Mouse (Mus musculus): ENCODE results near the gene Mrps6. TPM values are rescaled to one million over a fixed set of nuclear protein-coding genes. Genes with fewer than 3 reads are reported as not detected.

The Mrps6 gene
- total RNA-seq, 2 experiments from 2014 or later, result 10.1 TPM; not detected in 1

DNA sequence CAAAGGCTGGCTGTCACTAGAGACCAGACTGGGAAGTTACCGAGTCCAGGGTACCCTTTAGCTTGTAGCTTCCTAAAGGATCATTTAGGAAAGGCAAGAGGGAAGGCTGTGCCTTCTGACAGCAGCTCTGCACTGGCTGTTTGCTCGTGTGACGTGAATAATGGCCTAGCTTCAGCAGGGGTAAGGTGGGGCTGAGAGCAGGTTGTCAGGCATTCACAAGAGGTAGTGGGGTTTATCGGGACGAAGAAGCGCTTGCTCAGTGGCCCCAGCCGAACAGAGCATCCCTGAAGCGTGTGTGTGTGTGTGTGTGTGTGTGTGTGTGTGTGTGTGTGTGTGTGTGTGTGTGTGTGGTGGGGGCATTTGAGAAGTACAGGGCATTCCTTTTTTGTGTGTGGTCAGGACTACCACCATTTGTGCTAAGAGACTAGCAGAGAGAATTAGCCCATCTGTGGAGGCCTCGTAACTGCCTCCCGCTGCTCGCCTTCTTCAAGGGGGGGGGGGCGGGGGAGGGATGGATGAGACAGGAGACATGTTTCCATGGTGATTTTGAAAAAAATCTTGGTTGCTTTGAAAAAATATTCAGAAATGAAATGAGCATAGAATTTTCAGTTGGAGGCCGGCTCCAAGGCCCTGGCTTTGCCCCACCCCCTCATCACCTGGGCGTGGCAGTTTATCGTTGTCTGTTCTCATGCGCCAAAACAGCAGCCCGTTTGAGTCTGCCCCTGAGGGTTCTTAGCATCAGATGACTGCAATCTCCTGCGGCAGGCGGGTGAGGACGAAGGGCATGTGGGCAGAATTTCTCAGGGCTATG lies 57.7 kb downstream of the Mrps6 start:
- no peak for ATAC-seq (replicated peaks; ENCODE audit: low FRiP score, poor library complexity, severe bottlenecking)

DNA sequence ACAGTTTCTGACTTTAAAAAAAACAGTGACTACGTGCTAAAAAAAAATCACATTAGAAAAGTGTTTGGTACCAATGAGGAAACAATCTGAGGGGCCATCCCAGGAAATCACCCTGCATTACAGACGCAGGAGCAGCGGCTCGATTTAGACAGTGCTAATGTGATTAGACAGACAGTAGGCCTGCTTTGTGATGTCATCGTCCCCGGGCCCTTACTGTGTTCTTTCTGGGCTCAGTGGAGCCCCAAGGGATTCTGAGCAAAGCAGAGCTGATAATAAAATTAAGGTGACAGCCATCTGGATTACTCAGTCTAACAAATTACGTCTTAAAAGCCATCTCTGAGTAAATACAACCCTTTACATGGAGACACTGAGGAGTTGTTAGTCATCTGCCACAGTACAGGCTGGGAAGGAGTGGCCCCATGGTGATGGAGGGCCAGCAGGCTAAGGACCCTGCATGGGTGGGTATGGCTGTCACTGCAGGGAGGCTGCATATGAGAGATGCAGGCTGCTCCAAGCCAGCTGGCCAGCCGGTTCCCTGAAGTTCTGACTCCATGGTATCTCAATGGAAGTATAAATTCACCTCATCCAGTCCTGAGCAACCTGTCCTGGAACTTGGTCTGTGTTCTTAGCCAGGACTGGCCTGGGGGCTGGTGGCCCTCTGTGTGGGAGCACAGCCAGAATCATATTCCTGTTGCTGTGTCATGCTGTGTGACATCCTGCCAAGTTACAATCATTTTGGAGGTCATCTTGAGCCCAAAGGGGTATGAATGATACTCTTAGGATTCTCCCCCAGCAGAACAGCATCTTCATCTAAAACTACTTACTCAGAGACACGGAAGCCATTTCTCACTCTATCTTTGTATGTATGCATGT lies 59.5 kb downstream of the Mrps6 start:
- no peak for ATAC-seq (replicated peaks; ENCODE audit: low FRiP score, poor library complexity, severe bottlenecking)

DNA sequence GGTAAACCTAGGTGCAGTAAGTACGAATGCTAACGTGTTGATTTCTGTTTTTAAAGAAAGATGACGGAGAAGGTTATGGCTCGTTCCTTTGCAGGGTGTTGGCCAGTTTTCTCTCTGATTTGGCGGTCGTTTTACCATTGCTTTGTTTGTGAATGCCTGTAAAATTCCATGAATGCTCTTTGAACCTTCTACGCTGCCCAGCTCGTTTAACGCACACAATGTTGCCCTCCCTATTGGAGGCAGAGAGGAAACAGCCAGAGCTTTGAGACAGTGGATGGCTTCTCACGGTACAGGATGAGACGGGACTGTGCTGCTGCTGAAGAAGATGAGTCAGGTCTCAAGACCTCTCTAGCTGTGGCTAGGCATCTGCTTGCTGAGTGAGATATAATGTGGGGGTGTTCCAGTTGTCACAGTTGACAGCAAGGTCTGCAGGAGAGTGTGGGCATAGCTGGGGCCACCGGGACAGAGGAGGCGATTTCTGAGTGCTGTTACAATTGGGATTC lies 61.0 kb downstream of the Mrps6 start:
- no peak for ATAC-seq (replicated peaks; ENCODE audit: low FRiP score, poor library complexity, severe bottlenecking)

DNA sequence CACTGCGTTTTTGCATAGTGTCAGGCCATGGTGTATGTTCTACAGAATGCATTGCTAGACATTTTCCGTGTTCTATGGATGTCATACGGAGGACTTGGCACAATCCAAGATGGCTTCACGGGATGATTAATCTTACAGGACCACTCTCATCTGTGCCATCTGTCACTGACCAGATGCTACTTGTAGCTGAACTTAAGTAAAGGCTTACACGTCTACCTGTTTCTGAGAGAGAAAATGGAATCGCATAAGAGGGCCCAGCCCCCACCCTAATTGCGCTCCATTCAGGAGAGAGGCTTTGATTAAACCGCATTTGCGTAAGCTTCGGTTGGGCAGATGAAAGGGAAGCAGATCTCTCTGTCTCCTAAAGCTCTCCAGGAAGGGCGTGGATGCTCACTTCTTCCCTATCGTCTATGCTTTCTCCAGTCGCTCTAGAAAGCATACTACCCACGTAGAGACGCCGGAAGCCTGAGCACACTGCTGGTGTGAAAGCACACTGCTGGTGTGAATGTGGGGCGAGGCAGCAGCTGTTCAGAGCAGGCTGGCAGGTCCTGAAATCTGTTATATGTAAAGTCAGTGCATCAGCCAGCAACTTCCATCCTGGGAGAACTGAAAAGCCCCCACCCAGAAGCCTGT lies 62.9 kb downstream of the Mrps6 start:
- no peak for ATAC-seq (replicated peaks; ENCODE audit: low FRiP score, poor library complexity, severe bottlenecking)

DNA sequence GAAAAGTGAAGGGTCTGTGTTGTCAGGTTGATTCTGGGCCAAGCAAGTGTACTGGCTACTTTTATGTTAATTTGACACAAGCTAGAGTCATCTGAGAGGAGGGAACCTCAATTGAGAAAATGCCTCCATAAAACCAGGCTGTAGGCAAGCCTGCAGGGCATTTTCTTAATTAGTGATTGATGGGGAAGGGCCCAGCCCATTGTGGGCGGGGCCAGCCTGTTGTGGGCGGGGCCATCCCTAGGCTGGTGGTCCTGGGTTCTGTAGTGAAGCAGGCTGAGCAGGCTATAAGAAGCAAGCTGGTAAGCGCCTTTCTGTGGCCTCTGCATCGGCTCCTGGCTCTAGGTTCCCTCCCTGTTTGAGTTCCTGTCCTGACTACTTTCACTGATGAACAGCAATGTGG lies 69.2 kb downstream of the Mrps6 start:
- no peak for ATAC-seq (replicated peaks; ENCODE audit: low FRiP score, poor library complexity, severe bottlenecking)

DNA sequence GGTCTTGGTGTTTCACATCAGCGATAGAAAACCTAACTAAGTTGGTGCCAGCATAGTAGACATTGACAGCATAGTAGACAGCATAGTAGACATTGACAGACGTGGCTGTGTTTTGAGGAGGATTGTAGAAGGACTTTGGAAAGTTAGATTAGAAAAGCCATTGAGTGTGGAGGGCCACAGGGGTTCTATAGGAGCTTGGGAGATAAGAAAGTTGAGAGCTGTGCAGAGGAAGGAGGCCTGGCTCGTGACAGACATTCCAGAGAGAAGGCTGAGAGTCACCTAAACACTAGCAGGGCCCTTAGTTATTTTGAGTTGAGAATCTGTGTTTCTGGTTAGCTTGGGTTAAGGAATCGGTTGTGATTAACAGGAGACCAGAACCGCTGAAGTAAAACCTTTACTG lies 69.6 kb downstream of the Mrps6 start:
- ATAC-seq (replicated peaks; ENCODE audit: low FRiP score, poor library complexity, severe bottlenecking), result no peak

DNA sequence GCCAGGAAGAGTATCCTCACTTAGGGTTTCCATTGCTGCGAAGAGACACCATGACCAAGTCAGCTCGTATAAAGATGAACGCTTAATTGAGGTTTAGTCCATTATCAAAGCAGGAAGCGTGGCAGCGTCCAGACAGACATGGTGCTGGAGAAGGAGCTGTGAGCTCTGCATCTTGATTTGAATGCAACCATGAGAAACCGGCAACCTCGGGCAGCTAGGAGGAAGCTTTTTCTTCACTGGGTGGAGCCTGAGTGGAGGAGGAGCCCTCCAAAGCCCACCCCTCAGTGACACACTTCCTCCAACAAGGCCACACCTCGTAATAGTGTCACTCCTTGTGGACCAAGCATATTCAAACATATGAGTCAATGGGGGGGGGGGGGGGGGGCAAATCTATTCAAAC lies 71.8 kb downstream of the Mrps6 start:
- no peak for ATAC-seq (replicated peaks; ENCODE audit: low FRiP score, poor library complexity, severe bottlenecking)

DNA sequence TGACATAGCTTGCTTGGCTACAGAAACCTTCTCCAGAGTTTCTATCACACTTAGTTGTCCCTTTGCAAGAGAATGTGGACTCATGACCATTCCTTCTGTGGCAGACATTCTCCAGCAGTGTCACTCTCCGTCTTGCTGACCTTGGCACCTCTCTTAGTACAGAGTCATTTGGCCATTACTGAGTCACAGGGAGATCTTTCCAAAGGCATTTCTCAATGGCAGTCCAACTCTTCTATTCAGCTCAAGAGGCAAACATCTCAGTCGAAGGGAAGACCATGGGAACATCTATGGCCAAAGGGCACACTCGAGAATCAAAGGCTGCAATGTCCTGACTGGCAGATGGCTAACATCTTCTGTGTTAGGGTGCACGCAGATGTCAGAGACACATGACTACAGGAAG lies 74.4 kb downstream of the Mrps6 start:
- no peak for ATAC-seq (replicated peaks; ENCODE audit: low FRiP score, poor library complexity, severe bottlenecking)

DNA sequence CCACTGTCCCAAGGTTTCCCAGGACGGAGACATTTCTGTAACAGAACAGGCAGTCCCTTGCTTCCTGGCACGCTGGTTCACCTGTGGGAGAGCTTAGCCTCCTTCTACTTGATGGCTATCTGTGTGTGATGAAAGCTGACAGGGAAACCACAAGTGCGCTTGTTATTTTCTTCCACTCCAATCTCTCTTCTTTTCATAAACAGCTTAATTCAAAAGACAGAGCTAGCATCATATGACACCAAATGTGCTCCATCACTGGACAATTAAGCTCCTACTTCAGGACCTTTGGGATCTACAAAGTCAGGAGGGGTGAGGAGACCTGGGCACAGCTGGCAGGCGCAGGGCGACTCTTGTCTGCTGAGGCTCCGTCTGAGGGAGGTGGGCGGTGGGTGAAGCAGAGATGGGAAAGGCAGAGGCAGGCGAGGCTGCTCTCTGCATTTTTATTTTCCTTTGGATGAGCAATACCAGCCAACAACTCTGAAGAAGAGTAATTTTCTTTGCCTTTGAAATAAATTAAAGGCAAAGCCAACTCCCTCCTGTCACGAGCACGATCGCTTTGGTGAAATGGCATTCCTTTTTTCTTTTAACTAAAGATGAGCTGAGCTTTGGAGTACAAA lies 76.2 kb downstream of the Mrps6 start:
- no peak for ATAC-seq (replicated peaks; ENCODE audit: low FRiP score, poor library complexity, severe bottlenecking)

DNA sequence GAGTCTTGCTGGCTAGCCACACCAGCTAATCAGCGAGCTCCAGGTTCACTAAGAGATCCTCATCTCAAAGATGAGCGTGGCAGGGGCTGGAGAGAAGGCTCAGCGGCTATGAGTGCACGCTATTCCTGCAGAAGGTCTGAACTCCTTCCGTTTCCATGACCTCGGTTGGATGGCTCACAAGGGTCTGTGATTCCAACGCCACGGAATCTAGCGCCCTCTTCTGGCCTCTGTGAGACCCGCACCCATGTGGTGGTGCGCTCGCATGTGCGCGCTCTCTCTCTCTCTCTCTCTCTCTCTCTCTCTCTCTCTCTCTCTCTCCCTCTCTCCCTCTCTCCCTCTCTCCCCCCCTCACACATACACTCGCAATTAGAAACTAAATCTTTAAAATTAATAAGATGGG lies 78.2 kb downstream of the Mrps6 start:
- no peak for ATAC-seq (replicated peaks; ENCODE audit: low FRiP score, poor library complexity, severe bottlenecking)

DNA sequence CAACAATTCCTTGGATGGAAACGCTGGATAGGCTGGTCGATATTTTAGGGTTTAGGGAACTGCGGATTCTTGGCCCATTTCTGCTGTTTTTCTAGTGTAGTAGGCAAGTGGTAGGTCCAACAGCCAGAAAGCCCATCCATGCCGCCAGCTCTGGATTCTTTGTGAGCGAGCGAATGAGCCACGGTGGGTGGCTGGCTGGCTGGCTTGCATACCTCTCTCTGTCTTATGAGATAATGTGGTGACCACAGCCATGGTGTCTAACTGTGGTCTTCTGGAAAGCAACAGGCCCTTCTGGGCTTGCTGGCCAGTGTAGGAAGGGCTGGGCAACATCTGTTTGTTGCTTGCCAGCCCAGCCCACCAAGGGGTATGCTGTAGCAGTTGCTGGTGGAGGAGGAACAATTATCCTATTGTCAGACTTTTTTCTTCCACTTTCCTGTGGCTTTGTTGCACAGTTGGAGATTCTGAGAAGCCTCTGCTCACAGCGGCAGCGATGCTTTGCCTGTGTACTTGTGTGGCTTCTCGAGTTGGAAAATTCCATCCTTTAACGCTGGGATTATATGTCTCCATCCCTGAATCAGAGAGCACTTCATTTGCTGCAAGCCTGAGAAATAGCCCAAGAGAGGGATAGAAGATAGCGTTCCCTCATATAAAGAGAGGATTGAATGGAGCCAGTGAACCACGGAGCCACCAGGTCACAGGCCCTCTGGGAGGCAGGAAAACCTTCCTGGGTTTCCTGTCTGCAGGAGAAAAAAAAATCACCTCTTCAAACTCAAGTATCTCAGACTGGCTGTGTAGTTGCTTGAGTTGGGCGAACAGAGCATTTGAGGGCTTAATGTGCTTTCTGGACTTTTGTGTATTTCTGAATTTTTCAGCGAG lies 81.6 kb downstream of the Mrps6 start:
- ATAC-seq (replicated peaks; ENCODE audit: low FRiP score, poor library complexity, severe bottlenecking), result no peak

DNA sequence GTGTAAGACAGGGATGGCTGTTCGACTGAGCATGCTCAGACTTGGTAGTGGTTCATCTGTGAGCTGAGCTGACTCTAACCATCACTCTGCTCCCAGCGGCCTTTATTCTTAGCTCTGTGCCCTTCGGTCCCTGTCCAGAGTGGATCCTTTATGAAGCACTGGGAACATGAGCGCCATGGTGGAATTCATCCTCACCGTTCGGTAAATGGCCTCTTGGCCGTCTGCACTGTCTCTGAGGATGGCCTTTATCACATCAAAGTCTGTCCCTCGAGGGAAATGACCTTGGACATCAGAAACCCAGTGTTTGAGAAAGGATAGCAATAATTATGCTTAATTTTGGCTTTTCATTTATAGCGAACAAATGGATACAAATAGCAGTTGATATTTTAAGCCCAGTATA lies 82.3 kb downstream of the Mrps6 start:
- no peak for ATAC-seq (replicated peaks; ENCODE audit: low FRiP score, poor library complexity, severe bottlenecking)

DNA sequence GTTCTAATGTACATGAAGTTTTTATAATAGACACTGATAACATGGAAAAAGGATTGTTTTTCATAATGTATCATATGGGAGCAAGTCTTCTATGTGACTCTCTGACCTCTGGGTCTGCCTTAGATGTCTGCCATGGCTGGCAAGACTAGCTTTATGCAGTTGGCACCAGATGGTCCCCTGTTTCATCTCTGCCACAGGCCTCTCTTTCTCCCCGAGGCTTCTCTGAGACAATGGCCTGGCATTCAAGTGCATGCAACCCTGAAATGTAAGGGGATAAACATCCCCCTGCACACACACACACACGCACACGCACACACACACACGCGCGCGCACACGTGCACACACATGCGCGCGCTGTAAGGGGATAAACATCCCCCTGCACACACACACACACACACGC lies 83.0 kb downstream of the Mrps6 start:
- ATAC-seq (replicated peaks; ENCODE audit: low FRiP score, poor library complexity, severe bottlenecking), result no peak

DNA sequence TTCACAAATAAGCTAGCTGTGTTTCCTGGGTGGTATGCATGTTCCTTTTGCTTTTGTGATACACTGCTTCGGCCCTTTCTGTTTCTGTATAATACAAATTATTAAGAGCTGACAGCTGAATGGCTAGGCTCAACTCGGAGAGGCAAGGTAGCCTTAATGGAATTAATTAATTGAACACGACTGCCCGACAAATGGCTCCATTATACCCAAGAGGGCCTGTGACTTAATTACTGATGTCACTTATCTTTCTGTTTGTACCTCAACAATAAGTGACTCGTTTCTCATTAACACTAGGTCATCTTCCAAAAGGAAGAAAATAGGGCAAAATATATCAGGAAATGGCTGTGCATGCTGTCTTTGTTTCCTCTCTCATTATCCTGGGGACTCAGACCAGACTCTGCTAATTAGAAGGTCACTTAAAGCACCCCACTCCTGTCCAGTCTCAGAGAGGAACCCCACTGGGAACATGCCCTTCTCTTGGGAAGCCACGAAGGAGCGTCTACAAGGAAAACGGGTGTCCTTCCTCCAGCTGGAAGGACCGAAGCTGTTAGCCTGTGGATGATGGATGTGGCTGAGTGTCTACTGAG lies 84.4 kb downstream of the Mrps6 start:
- no peak for ATAC-seq (replicated peaks; ENCODE audit: low FRiP score, poor library complexity, severe bottlenecking)

DNA sequence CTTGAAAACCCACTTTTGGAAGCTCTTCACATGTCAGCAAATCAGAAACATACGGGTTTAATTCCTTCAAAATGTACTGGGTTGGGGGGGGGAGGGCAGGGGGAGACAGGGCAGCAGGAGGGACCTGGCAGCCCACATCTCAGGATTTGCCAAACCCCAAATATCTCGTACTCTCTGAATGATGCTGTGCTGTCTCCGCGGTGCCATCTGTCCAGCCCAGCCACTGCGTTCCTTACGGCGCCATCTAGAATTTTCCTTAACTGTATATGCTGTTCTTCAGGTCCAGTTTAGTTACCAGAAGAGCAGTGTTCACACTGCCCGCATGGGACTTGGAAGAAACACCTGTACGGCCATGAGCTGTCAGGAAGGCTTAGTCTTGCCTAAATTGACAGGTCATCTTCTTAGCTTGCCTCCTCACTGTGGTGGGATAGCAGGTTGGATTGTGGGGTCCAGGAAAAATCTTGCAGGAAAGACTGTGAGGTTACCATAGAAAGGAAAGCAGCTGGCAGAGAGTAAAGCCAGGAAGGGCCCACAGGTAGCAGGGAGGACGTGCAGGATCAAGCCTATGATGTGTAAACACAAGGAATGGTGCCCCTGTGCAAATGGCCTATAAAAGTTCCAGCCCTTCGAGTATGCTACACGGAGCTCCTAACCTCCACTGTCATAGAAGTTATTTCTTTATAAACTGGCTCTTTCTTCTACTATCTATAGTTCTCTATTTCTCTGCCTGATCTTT lies 89.7 kb downstream of the Mrps6 start:
- no peak for ATAC-seq (replicated peaks; ENCODE audit: low FRiP score, poor library complexity, severe bottlenecking)

DNA sequence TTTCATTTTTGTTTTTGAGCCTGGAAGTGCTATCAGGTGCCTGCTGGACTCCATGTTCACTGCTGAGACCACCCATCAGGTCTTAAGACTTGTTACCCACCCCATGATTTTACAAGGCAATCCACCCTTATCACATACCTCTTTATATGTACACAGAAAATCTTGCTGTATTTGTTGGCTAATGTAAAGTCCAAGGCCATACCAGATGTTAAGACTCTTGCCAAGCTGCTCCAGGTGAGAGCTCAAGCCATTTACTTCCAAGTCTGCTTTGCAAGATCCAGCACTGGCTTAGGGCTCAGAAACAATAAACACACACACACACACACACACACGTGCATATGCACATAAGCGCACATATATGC lies 90.3 kb downstream of the Mrps6 start:
- no peak for ATAC-seq (replicated peaks; ENCODE audit: low FRiP score, poor library complexity, severe bottlenecking)

DNA sequence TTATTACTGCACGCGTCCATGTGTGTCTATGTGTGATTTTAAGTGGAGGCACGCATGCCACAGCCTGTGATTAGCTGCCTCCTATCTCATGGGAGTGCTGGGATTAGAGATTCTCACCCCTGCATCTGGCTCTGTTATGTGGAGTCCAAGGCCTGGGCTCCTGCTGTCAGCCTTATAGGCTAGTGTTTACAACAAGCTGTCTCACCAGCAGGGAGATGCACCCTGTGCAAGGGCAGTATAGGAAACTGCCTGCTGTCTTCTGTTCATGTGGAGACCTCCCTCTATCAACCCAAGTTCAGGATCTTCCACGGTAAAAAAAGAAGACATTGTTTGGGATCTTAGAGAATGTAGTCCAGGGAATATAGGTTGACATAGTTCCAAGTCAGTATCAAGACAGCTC lies 92.9 kb downstream of the Mrps6 start:
- ATAC-seq (replicated peaks; ENCODE audit: low FRiP score, poor library complexity, severe bottlenecking), result no peak

DNA sequence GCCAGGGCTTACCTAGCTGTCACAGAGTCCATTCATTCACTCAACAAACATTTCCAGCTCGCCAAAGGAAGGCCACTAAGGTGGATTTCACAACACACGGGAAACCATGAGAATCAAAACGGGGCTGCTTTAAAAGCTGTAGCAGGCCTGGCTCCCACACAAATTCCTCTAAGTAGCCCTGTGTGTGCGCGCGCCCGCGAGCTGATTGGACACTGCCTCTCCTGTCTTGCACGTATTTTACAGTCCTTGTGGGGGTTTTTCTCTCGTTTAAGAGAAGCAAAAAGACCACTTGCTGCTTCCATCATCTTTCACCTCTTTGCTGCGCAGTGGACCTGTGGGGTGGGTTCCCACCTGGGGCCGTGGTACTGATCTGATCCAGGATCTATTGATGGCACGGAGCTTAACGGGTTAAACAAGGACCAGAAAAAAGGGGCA lies 100.0 kb downstream of the Mrps6 start:
- no peak for ATAC-seq (replicated peaks; ENCODE audit: low FRiP score, poor library complexity, severe bottlenecking)

Data from erythroid progenitor cell, adult 5-6 weeks (primary cell).